Mouse (Mus musculus): ENCODE measurements at regions not wholly inside any gene's neighbourhood (a gene's known extent, or its start where the extent isn't known, plus 50 kb on each side); places are given as distances from the start of the nearest gene placed in this dataset.

DNA sequence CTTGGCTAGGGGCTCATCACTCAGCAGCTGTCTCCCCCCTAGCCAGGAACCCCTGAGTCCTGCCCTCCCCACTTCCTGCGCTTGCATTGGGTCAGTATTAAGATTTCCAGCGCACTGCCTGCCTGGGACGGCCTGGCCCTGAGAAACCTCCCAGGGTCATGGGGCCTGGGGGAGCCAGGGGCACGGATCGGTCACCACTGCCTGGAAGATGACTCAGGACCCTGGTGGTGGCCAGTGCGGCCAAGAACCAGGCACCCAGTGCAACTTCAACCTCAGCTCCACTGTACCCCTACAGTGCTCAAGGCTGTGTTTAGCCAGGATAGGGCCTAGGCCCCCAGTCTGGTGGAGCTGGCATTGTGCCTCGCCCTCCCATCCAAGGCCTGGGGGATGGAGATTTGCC lies 111.9 kb upstream of the Zbtb40 start:
- no peak for DNase-seq (ENCODE audit: low read depth)

DNA sequence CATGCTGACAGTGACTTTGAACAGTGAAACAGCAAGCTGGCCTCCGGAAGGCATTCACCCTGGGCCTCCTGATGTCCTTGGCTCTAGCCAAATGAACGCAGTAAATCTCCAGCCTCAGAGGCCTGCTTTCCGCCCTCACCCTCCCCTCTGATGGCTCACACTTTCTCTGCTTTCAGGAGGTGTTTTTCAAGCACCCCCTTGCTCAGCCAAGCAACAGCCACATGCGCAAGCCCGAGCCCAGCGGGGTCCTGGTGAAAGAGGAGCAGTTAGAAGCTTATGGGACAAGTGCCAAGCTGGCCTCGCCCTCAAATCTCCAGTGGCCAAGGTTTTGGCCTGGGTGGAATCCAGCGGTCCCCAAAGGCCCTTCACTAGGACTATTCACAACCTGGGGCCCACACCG lies 109.6 kb upstream of the Zbtb40 start:
- DNase-seq (ENCODE audit: low read depth) = no peak

DNA sequence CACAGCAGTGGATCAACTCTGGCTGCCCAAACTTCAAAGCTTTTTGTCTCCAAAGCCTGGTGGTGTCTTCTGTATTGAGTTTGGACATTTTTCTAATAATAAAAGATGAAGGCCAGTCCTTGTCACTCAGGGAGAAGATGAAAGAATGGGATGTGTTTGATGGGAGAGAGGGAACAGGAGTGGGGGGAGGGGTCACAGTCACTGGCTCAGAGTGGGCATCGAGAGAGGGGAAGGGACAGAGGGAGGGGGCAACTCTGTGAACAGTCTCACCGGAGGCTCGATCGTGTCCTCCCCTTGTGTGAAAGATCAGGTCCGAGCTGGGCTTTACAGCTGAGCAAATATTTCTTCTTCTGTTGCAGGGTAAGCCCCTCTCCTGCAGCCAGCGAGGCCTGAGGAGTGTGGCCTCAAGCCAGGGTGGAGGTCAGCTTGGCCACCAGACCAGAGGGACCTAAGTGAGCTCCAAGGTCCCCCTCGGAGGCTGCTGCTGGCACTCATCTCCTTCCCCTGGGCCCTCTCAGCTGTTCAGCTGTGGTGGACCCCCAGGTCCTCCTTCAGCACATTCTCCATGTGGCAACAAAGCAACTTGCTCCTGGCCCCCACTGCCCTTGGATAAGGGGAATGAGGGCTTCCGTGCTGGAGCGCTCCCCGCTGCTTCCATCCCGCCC lies 108.0 kb upstream of the Zbtb40 start:
- no peak for DNase-seq (ENCODE audit: low read depth)

DNA sequence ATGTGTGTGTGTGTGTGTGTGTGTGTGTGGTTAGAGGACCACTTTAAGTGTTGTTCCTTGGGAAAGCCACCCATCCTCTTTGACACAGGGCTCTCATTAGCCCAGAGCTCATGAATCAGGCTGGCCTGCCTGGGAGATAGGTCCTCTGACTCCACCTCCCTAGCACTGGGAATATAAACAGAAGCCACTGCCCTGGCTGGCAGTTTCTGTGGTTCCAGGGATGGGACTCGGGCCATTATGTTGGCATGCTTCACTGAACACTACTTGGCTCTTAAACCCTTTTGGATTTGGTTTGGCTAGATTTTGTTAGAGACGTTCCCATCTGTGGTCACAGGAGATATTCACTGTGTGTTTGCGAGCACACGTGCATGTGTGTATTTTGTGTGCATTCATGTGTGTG lies 100.2 kb upstream of the Zbtb40 start:
- DNase-seq (ENCODE audit: low read depth) = no peak

DNA sequence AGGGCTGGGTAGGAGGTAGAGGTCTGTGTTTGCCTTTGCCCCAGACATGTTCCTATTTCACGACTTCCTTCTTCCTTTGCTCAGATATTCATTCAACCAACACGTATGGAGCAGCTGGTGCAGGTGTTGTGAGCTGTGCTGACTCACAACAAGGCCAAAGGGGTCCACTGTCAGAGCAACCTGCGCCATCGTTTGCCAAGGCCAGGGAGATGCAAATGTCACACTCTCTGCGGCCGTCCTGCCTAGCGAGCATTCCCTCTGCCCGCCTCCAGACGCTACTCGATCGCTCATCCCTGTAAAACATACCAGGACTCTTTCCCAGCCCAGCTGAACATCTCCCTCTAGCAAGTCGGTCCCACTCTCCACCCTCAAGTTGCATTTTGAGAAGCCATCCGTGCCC lies 99.2 kb upstream of the Zbtb40 start:
- no peak for DNase-seq (ENCODE audit: low read depth)

DNA sequence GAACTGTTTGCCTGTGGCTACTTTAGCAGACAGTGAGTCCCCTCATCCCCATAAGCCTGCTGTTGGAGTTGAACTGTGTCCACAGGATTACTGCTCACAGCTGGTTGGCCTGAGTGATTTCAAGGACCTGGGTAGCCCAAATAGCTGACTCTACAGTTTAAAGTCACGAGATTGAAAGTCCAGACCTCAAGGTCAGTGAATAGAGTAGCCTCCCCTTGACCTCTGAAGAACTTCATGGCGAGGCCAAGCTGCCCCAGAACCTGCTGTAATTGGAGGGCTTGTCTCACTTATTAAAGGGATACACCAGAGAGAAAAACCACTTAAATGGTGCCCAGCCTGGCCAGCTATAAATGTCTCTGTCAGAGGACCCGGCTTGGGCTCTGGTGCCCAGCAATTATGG lies 97.7 kb upstream of the Zbtb40 start:
- no peak for DNase-seq (ENCODE audit: low read depth)

DNA sequence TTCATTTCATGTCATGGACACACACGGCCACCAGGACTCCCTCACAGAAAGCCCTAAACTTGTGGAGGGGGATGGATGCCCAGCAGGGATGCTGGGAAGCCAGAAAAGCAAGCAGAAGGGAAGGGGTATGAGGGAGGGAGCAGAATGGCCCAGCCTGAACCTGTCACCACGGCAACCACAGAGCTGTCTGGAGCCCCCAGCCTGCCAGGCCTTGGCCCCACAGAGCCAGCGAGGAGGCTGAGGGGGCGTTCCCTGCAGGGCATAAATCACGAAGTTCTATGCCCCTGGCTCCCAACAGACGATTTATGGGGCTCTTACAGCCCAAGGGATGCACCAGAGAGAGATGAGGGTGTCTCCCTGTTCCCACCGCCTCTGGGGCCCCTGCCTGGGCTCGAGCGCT lies 93.7 kb upstream of the Zbtb40 start:
- DNase-seq (ENCODE audit: low read depth) = no peak

DNA sequence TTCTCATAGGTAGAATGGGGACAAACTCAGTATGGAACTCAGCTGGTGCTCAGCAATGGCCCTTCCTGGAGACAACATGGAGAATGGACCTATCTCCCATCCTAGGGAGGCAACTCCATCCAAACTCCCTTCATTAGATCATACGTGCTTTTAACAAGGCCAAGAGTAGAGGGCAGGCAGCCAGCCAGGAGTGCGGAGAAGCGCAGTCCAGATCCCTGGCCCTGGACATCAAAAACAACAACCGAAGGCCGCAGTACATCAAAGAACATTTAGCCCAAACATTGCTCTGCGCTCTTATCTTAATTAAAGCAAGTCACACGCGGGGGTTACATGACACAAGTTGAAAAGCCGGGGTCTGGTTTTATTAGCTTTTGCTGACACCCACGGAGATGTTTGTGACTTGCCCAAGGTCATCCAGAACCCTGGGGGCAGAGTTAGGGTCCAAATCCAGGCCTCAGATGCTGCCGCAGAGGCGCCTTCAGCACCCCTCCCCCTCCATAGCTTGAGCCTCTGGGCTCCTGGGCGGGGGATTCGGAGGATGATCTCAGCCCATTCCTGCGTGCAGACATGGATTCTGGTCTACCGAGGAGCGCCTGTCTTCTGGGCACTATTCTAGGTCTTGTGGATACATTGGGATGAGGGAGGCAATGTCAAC lies 90.6 kb upstream of the Zbtb40 start:
- no peak for DNase-seq (ENCODE audit: low read depth)

DNA sequence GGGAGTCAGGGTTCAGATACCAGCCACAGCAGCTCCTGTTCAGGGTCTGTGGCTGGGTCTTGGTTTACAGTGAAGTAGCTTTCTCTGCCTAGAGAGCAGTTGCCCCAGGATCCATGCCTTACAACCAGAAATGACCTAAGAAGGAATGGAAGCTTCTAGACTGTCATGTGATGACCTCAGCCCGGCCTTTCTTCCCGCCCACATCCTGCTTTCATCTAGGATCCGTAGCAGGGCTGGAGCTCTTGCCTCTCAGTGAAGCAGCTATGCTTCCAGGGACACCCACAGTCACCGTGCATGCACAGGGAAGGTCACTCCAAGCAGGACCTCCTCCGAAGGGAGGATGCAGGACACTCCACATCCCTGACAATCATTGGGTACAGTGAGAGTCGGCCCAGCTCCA lies 89.5 kb upstream of the Zbtb40 start:
- no peak for DNase-seq (ENCODE audit: low read depth)

DNA sequence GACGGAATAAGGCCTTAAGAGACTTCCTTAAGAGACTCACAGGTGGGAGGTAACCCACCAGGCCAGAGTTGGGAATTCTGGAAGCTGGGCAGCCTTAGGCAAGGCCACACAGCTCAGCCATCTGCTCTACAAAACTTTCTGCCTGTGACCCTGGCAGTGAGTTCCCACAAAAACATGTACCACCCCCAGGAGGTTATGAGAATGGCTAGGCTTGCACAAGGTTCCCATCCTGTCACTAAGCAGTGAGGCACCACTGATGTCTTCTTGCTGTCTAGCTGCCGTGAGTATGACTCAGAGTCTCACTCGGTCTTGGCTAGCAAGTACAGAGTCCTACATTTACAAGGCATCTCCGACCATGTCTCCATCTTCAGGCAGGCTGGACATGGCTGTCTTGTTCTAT lies 87.7 kb upstream of the Zbtb40 start:
- no peak for DNase-seq (ENCODE audit: low read depth)

DNA sequence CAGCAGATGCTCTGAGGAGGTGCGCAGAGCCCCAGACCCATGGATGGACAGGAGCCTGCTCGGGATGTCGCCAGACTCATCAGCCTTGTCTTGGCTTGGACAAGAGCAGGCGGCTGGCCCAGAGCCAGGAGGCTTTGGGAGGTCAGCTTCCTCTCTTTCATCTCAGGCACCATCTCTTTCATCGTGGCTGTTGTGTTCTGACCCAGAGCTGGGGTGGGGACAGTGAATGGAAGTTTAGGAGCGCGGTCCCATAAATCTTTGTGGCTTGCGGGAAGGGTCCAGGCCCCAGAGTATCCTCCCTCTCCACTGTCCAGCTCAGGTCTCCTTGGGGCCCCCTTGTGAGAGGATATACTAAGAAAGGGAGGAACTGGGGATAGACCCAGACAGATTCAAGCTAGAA lies 87.2 kb upstream of the Zbtb40 start:
- no peak for DNase-seq (ENCODE audit: low read depth)

DNA sequence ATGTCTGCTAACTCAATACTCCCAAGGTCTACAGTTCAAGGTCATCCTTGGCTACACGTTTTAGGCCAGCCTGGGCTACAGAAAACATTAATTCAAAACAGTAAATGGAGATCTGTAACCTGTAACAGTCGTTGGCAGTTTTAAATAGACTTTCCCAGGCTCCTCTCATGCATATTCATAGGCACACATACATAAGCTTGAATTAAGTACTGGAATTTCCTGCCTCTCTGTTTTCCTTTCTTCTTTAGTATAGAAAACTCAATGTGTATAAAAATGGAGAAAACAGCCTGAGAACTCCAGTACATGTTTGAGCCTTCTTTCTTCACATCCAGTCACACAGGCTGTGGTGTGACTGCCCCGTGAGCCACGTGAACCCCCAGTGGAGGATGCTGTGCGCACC lies 86.0 kb upstream of the Zbtb40 start:
- DNase-seq (ENCODE audit: low read depth) = no peak

DNA sequence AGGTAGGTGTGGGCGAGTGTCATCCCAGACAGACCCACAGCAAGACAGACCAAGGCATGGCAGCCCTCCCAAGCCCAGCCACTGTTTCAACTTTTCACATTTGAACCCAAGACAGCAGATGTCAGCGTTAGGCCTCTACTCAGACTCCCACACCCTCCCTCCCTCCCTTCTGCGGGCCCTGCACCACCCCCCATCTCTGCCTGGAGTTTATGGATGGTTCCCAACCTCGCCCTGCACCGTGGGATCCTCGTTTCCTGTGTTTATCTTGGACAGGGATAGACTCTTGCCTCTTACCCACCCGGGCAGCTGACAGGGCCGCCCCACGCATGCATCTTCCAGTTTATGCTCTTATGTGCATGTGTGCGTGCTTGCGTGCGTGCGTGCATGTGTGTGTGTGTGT lies 85.2 kb upstream of the Zbtb40 start:
- DNase-seq (ENCODE audit: low read depth) = no peak

DNA sequence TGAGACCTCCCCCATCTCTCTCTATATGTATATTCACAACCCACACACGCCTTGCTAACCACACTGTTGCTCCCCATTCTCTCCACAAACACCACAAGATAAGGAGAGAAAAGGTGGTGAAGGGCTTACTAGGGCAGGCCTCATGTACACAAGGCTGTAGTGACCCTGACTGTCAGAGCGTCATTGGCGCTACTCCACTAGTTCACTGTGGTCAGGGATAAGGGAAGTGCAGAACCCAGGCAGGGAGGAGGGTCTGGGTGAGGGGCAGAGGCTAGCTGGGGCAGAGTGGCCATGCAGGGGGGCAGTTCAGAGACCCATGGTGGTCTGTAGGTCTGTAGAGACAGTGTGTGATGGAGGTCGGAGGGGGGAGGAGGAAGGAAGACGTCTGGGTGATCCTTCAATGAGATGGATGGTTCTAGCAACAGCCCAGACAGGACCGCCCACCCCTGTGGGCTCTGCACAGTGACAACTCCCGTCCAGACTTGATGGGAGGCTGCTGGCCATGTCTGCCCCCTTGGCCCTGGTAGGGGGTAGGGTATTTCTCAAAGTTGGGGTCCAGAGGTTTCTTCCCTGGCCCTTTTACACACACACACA lies 82.1 kb upstream of the Zbtb40 start:
- DNase-seq (ENCODE audit: low read depth) = no peak

DNA sequence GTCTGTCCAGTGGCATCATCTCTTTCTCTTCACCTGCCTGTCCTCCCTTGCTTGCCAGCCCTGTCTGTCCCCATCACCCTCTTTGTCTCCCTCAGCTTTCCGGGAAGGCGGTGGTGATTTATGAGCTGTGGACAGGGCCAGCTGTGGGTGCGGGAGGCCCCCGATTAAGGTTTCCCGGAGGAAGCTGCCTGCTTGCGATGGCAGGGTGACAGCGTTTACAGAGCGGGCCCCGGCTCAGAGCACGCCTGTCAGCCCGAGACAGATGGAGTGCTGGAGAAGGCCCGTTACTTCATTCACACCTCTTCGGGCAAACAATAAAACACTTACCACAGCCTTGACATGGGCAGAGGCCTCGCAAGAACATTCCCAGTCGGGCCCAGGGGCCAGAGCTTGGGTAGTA lies 79.6 kb upstream of the Zbtb40 start:
- DNase-seq (ENCODE audit: low read depth) = no peak

DNA sequence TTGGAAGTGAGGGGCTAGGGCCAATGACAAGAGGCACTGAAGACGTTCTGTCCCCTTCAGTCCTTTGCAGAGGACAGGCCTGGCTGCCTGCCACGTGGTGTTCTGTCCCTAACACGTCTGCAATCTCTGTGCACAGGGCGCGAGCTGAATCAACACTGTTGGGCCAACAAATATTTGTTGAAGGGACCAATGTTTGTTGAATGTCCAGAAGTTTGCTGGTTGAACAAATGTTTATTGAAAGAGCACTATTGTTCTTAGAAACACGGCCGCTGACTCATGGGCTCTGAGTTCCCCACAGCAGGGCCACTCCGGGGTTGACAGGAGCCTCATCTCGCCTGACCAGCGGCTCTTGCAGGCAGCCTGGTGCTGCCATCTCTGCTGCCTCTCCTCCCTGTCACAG lies 73.1 kb upstream of the Zbtb40 start:
- no peak for DNase-seq (ENCODE audit: low read depth)

DNA sequence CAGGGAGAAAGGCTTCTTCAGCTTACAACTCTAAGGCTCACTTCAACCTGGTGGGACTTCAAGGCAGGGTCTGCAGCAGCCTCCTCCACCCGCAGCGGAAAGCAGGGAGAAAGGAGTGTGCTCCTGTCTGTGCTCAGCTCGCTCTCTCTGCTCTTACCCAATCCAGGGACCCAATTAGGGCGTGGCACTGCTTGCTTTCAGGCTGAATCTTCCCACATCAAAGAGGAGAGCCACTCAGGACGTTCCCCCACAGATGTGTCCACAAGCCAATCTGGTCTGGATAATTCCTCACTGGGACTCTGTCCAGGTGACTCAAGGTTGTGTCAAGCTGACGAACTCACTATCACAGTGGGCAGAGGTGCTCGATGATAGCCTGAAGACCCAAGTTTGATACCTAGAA lies 72.0 kb upstream of the Zbtb40 start:
- no peak for DNase-seq (ENCODE audit: low read depth)

DNA sequence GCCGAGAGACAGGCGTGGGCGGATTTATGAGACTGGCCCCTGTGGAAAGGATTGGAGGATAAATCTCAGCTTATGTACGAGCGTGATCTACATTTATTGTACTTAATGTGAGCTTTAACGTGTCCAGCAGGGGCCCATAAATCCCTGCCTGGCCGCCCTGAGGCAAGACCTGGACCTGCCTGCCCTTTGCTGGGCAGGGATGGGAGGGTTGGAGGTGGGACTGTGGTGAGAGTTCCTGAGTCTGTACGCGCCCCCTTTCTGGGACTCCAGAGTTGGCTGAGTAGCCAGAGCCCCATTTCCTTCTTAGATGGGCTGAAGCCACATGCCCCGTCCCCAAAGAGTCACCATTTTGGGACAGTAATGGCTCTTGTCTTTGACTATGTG lies 69.7 kb upstream of the Zbtb40 start:
- no peak for DNase-seq (ENCODE audit: low read depth)

DNA sequence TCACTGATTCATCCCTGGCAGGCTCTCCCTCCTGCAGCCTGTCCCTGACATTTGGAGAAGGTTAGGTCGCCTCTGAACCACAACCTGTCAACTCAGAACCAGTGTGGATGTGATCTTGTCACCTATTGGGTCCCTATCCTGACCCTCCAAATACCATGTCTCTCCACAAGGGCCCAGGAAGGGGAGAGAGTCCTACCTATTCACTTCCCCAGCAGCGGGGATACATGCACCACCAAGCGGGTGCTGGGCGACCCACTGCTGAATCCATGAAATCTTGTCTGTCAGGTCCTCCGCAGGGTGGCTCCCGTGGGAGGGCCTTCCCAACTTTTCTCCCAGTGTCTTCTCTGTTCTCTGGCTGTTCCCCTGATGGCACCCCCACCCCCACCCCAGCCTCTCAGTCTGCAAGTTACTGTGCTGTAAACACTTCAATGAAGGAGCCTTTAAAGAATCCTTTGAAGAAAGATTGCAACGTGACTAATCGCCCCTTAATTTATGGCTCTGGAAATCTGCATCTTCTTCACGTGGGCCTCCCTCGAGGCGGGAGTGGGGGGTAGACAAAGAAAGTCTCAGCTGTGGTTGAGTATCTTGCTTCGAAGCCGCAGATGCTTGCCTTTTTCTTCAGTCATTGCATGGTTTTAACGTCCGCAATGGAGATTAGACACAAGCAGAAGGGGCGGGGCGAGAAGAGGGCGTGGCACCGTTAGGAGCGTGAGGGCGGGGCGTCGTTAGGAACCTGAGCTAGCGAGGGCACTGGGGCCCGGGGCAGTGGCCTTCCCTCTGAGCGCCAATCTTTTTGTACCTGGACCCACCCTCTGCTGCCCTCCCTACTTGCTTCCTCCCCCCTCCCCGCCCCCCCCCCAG lies 69.1 kb upstream of the Zbtb40 start:
- no peak for DNase-seq (ENCODE audit: low read depth)

DNA sequence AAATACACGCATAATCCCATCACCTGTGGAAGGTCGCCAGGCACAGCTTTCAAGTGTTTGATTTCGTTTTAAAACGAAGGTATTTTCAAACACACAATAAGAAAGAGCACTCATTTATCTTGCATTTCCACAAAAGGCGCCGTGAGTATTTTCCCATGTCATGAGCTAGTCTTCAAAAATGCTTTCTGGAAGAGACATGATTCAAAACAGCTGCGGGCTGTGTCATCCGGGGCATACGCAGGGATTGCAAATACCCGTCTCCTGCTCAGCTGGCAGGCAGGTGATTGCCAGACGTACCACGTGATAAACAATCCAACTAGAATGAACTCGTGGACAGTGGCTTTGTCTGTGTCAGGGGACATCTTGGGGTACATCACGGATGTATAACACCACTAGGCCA lies 66.5 kb upstream of the Zbtb40 start:
- DNase-seq (ENCODE audit: low read depth) = no peak

DNA sequence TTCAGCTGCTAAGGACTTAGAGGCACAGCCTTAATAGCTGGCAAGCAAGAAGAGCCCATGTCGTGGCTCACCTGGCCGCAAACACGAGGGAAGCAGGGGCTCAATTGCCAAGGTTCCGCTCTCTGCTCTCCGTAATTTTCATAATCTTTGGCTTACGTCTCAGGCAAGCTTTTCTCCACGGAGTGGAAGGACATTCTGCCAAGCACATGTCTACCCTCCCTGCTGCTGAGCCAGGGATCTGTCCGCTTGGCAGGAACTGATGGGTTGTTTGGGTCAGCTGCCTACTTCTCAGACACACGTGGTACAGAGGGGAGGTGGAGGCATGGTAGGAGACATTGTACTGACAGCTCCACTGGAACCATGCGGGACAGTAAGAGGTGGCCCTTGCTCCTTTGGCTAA lies 61.7 kb upstream of the Zbtb40 start:
- no peak for DNase-seq (ENCODE audit: low read depth)

DNA sequence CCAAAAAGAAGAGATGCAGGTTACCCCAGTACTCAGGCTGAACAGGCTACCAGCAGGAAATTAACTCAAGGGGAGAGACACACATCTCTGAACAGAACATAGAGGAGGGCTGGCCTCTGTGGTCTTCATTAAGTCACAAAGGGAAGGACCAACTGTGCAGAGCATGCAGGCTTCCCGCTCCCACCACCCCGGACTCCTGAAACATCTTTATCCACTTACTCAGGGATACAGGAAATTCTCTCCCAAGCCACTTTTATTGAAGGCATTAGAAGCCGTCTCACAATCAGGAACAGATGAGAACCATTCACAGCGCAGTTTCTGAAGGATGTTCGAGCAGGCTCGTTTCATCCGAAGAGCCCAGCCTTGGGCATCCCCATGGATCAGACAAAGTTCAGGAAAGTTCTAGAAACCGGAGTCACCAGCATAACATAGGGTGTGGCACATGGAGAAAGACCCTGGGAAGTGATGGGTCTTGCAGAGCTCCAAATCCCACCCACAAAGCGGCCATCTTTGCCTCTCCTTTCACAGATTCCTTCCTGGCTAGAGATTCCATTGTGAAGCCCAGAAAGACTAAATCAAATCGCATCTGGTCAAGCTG lies 55.9 kb upstream of the Zbtb40 start:
- no peak for DNase-seq (ENCODE audit: low read depth)

All from gonadal fat pad, adult 2 months (tissue).